8 mouse cellular contexts compared by ENCODE assay signal in genomic region chr2:26445666-26446445, GRCm38 (mm10). TPM values are rescaled to one million over a fixed set of nuclear protein-coding genes. Genes with fewer than 3 reads are reported as not detected.
DNase-seq lines count a peak whose midpoint lies in the region; ATAC-seq lines count a peak whose summit lies in the region.

No protein-coding gene starts in this region.

- H3K4me1 ChIP-seq in heart, embryonic 16.5 days (ENCODE audit: control insufficient read depth, insufficient read depth, low read length), result peaks cover 35% of the 10 kb centered on the region
- peaks cover 51% of the 10 kb centered on the region for H3K4me1 ChIP-seq in liver, embryonic 15.5 days (replicated peaks)
- H3K4me1 ChIP-seq in neural tube, embryonic 14.5 days (ENCODE audit: control insufficient read depth, insufficient read depth, low read length), result peaks cover 22% of the 10 kb centered on the region

- peak overlapping the region; percentile 94 for H3K27ac ChIP-seq in heart, embryonic 16.5 days (ENCODE audit: low read length)
- peak overlapping the region; percentile 90 for H3K27ac ChIP-seq in liver, embryonic 15.5 days (replicated peaks)
- H3K27ac ChIP-seq in neural tube, embryonic 14.5 days (ENCODE audit: low read depth, low read length), result peak overlapping the region; percentile 89

- ATAC-seq in heart, embryonic 16.5 days (replicated peaks; ENCODE audit: extremely low read depth, insufficient read depth, low FRiP score), result peak; percentile 88
- peak; percentile 83 for ATAC-seq in liver, embryonic 15.5 days (ENCODE audit: insufficient read depth)
- ATAC-seq in neural tube, embryonic 14.5 days (ENCODE audit: low read depth), result peak; percentile 92

- H3K9ac ChIP-seq in heart, embryonic 16.5 days (ENCODE audit: low read length), result peak overlapping the region; percentile 70
- H3K9ac ChIP-seq in liver, embryonic 15.5 days, result peak overlapping the region; percentile 68
- peak overlapping the region; percentile 63 for H3K9ac ChIP-seq in neural tube, embryonic 14.5 days (replicated peaks; ENCODE audit: low read depth, low read length)

- no peaks in the 10 kb centered on the region for H3K9me3 ChIP-seq in heart, embryonic 16.5 days (replicated peaks; ENCODE audit: control insufficient read depth, low read length)
- H3K9me3 ChIP-seq in liver, embryonic 15.5 days (replicated peaks), result no peaks in the 10 kb centered on the region
- H3K9me3 ChIP-seq in neural tube, embryonic 14.5 days (ENCODE audit: control insufficient read depth, low read length), result no peaks in the 10 kb centered on the region

- H3K4me3 ChIP-seq in heart, embryonic 16.5 days (ENCODE audit: low read length), result peak overlapping the region; percentile 61
- H3K4me3 ChIP-seq in liver, embryonic 15.5 days (replicated peaks), result peak overlapping the region; percentile 93
- peak overlapping the region; percentile 81 for H3K4me3 ChIP-seq in neural tube, embryonic 14.5 days (ENCODE audit: low read depth, low read length)

- no peaks in the 10 kb centered on the region for H3K27me3 ChIP-seq in heart, embryonic 16.5 days (ENCODE audit: control insufficient read depth, insufficient read depth, low read length)
- no peaks in the 10 kb centered on the region for H3K27me3 ChIP-seq in liver, embryonic 15.5 days
- no peaks in the 10 kb centered on the region for H3K27me3 ChIP-seq in neural tube, embryonic 14.5 days (ENCODE audit: control insufficient read depth, insufficient read depth, low read length)

- 0% methylated on average over 44 of the region's 44 CpGs for WGBS in heart, embryonic 16.5 days
- WGBS in large intestine, adult 2 months, result under 1% methylated on average over 44 of the region's 44 CpGs
- WGBS in liver, embryonic 15.5 days (ENCODE audit: insufficient replicate concordance), result 1% methylated on average over 44 of the region's 44 CpGs
- under 1% methylated on average over 44 of the region's 44 CpGs for WGBS in neural tube, embryonic 14.5 days

- H3K4me2 ChIP-seq in heart, embryonic 16.5 days (ENCODE audit: low read depth, low read length), result peak overlapping the region; percentile 67
- peak overlapping the region; percentile 99 for H3K4me2 ChIP-seq in liver, embryonic 15.5 days
- peak overlapping the region; percentile 91 for H3K4me2 ChIP-seq in neural tube, embryonic 14.5 days (ENCODE audit: low read depth, low read length)

- DNase-seq in CD4-positive, CD25-positive, alpha-beta regulatory T cell, adult 2 months (ENCODE audit: low read depth, low spot score), result peak; percentile 96
- peak; percentile 93 for DNase-seq in adrenal gland, postnatal 10 days
- DNase-seq in fibroblast of lung, adult 2 months (ENCODE audit: low read depth), result peak; percentile 92
- peak; percentile 60 for DNase-seq in large intestine, adult 2 months (ENCODE audit: low read depth, low spot score)
- peak; percentile 92 for DNase-seq in thymus, postnatal 4 days

- H3K36me3 ChIP-seq in heart, embryonic 16.5 days (ENCODE audit: control insufficient read depth, insufficient read depth), result peaks cover 10% of the 10 kb centered on the region
- H3K36me3 ChIP-seq in liver, embryonic 15.5 days (replicated peaks), result peaks cover 10% of the 10 kb centered on the region
- peaks cover 9% of the 10 kb centered on the region; the same call in 1 of the 2 replicates for H3K36me3 ChIP-seq in neural tube, embryonic 14.5 days (ENCODE audit: control insufficient read depth, insufficient read depth, low read length)

RNA-seq across cellular contexts. Expression of gene Sec16a, which starts 0.8 kb away (rescaled TPM):
- total RNA-seq in adrenal gland, postnatal 10 days (2021), result 10 to 100 TPM; 47.6 to 48.4 TPM
- 14.5 and 14.8 TPM in 2 replicates for polyA plus RNA-seq in heart, embryonic 16.5 days (2015; fragmentation: Nextera tagmentation; extraction: Ambion mirVana)
- polyA plus RNA-seq in large intestine, adult 2 months (2012; rRNA removed), result 48.2 and 83.6 TPM in 2 replicates
- 8.8 and 9.6 TPM in 2 replicates for polyA plus RNA-seq in liver, embryonic 15.5 days (2015; fragmentation: Nextera tagmentation; extraction: Ambion mirVana)
- polyA plus RNA-seq in neural tube, embryonic 14.5 days (2014; fragmentation: Nextera tagmentation; extraction: Ambion mirVana), result 27.2 and 35.2 TPM in 2 replicates

RNA-seq across cellular contexts. Expression of gene Inpp5e, which starts 36.9 kb away (rescaled TPM):
- 10 to 100 TPM; 17.0 to 22.5 TPM for total RNA-seq in adrenal gland, postnatal 10 days (2021)
- polyA plus RNA-seq in heart, embryonic 16.5 days (2015; fragmentation: Nextera tagmentation; extraction: Ambion mirVana), result 15.0 and 15.3 TPM in 2 replicates
- 12.7 and 22.3 TPM in 2 replicates for polyA plus RNA-seq in large intestine, adult 2 months (2012; rRNA removed)
- 6.0 and 6.1 TPM in 2 replicates for polyA plus RNA-seq in liver, embryonic 15.5 days (2015; fragmentation: Nextera tagmentation; extraction: Ambion mirVana)
- polyA plus RNA-seq in neural tube, embryonic 14.5 days (2014; fragmentation: Nextera tagmentation; extraction: Ambion mirVana), result 21.3 and 24.4 TPM in 2 replicates

RNA-seq across cellular contexts. Expression of gene Pmpca, which starts 56.7 kb away (rescaled TPM):
- 100 to 1,000 TPM; 125 to 129 TPM for total RNA-seq in adrenal gland, postnatal 10 days (2021)
- polyA plus RNA-seq in heart, embryonic 16.5 days (2015; fragmentation: Nextera tagmentation; extraction: Ambion mirVana), result 118 and 119 TPM in 2 replicates
- polyA plus RNA-seq in large intestine, adult 2 months (2012; rRNA removed), result 32.9 and 40.9 TPM in 2 replicates
- polyA plus RNA-seq in liver, embryonic 15.5 days (2015; fragmentation: Nextera tagmentation; extraction: Ambion mirVana), result 61.5 and 61.6 TPM in 2 replicates
- 76.4 and 92.1 TPM in 2 replicates for polyA plus RNA-seq in neural tube, embryonic 14.5 days (2014; fragmentation: Nextera tagmentation; extraction: Ambion mirVana)

RNA-seq across cellular contexts. Expression of gene Entr1, which starts 56.7 kb away (rescaled TPM):
- total RNA-seq in adrenal gland, postnatal 10 days (2021), result 10 to 100 TPM; 76.5 to 78.7 TPM
- polyA plus RNA-seq in heart, embryonic 16.5 days (2015; fragmentation: Nextera tagmentation; extraction: Ambion mirVana), result 81.4 and 86.0 TPM in 2 replicates
- 72.4 and 89.7 TPM in 2 replicates for polyA plus RNA-seq in large intestine, adult 2 months (2012; rRNA removed)
- polyA plus RNA-seq in liver, embryonic 15.5 days (2015; fragmentation: Nextera tagmentation; extraction: Ambion mirVana), result 38.2 and 42.8 TPM in 2 replicates
- polyA plus RNA-seq in neural tube, embryonic 14.5 days (2014; fragmentation: Nextera tagmentation; extraction: Ambion mirVana), result 147 and 152 TPM in 2 replicates

Comparison
In these comparisons a context has a peak if more than half of its experiments do, and no peak if none do; other contexts are left out.
1. Peak in every context shown above with its lines: DNase-seq, ATAC-seq, H3K4me3 ChIP-seq and H3K27ac ChIP-seq.